Mouse (Mus musculus) left cerebral cortex, postnatal 10 days (tissue): ENCODE data around the gene Ttc9b. TPM values are rescaled to one million over a fixed set of nuclear protein-coding genes. Genes with fewer than 3 reads are reported as not detected.

Experiments
- DNase-seq, 2 experiments: peaks; one replicate each; pipeline ENCODE4 v3.0.0; 2021 to 2022; ENCODE audit warnings: low spot score in 2 of 2, mixed read lengths in 1 of 2; ENCODE audit errors: extremely low spot score in 1 of 2
- intact Hi-C: fragments of 180-260 bp; cut with DNase I; formaldehyde crosslinking; loops from one replicate; pipeline ENCODE4 v1.15.1; 2025
- total RNA-seq, 2 experiments: library from RNA; stranded (reverse); gene quantifications; 2 replicates each; pipeline ENCODE4 v1.2.3; 2021

Gene Ttc9b
- total RNA-seq, 2 experiments from 2014 or later = 139 to 145 TPM

- peak; percentile 94 to 95 for DNase-seq
- intact Hi-C loops = no loop called here
Observed at GRCm38 (mm10) chr7:27674522-27675221, 21.0 kb downstream of the Ttc9b start, which contains the start of gene Map3k10. Map3k10 (minus strand) TSS chr7:27674598.

- DNase-seq = no peak
- intact Hi-C loops = no loop called here
Observed at GRCm38 (mm10) chr7:27675222-27675612, 21.5 kb downstream of the Ttc9b start.

GRCm38 (mm10) chr7:27683218-27683617 is 29.5 kb downstream of the Ttc9b start:
- no peak for DNase-seq
- intact Hi-C loops = no loop called here

GRCm38 (mm10) chr7:27685220-27685619 is 31.5 kb downstream of the Ttc9b start:
- no peak for DNase-seq
- intact Hi-C loops = loop anchor here (5.0 kb wide), 1 partner anchor 42 kb away; no protein-coding TSS in a partner anchor

- intact Hi-C loops = loop anchor here (5.0 kb wide), 1 partner anchor 42 kb away; no protein-coding TSS in a partner anchor
- DNase-seq = no peak
Observed at GRCm38 (mm10) chr7:27685681-27686080, 32.0 kb downstream of the Ttc9b start.

- DNase-seq = no peak
- intact Hi-C loops = loop anchor here (5.0 kb wide), 1 partner anchor 40 kb away; no protein-coding TSS in a partner anchor
Observed at GRCm38 (mm10) chr7:27687043-27687442, 33.3 kb downstream of the Ttc9b start.

GRCm38 (mm10) chr7:27687836-27688235 is 34.1 kb downstream of the Ttc9b start:
- intact Hi-C loops = loop anchor here (5.0 kb wide), 1 partner anchor 39 kb away; no protein-coding TSS in a partner anchor
- no peak for DNase-seq

- DNase-seq = no peak
- intact Hi-C loops = loop anchor here (5.0 kb wide), 1 partner anchor 39 kb away; no protein-coding TSS in a partner anchor
Observed at GRCm38 (mm10) chr7:27688246-27688788, 34.6 kb downstream of the Ttc9b start.

- peak; percentile 94 to 95 for DNase-seq
- intact Hi-C loops = loop anchor here (5.0 kb wide), 1 partner anchor 38 kb away; no protein-coding TSS in a partner anchor
Observed at GRCm38 (mm10) chr7:27688815-27689612, 35.3 kb downstream of the Ttc9b start, which contains the start of gene Zfp607b. Zfp607b (plus strand) TSS chr7:27689340.

- DNase-seq = no peak
- intact Hi-C loops = no loop called here
Observed at GRCm38 (mm10) chr7:27691076-27691475, 37.4 kb downstream of the Ttc9b start.

- intact Hi-C loops = no loop called here
- DNase-seq = no peak
Observed at GRCm38 (mm10) chr7:27696711-27697110, 43.0 kb downstream of the Ttc9b start.

Other genes with a start within 250 kb of the Ttc9b start
- gene Sptbn4, start 206.2 kb upstream of the Ttc9b start, total RNA-seq = 10 to 100 TPM; 89.7 to 99.2 TPM
- gene Blvrb, start 205.9 kb upstream of the Ttc9b start, total RNA-seq = 10 to 100 TPM; 11.8 to 12.7 TPM
- gene Sertad3, start 180.1 kb upstream of the Ttc9b start, total RNA-seq = 1 to 10 TPM; 2.5 to 3.2 TPM
- gene Sertad1, start 167.0 kb upstream of the Ttc9b start, total RNA-seq = 1 to 10 TPM; 6.0 to 7.0 TPM
- 1 to 10 TPM; 1.4 TPM for gene Prx, start 154.6 kb upstream of the Ttc9b start, total RNA-seq
- under 1 TPM; 0.26 to 0.34 TPM for gene Hipk4, start 130.6 kb upstream of the Ttc9b start, total RNA-seq
- gene Pld3, start 100.7 kb upstream of the Ttc9b start, total RNA-seq = 100 to 1,000 TPM; 520 to 550 TPM
- gene 2310022A10Rik, start 100.7 kb upstream of the Ttc9b start, total RNA-seq = 10 to 100 TPM; 23.1 to 26.2 TPM
- 100 to 1,000 TPM in 1 of 2 experiments, 10 to 100 TPM in 1; 92.2 to 103 TPM for gene Akt2, start 62.4 kb upstream of the Ttc9b start, total RNA-seq
- 100 to 1,000 TPM; 220 to 227 TPM for gene Map3k10, start 20.7 kb downstream of the Ttc9b start, total RNA-seq
- 1 to 10 TPM; 8.3 to 9.8 TPM for gene Zfp607b, start 35.4 kb downstream of the Ttc9b start, total RNA-seq
- gene Zfp60, start 77.5 kb downstream of the Ttc9b start, total RNA-seq = 10 to 100 TPM; 35.7 to 38.8 TPM
- 1 to 10 TPM; 6.4 to 8.3 TPM for gene Zfp626, start 153.3 kb downstream of the Ttc9b start, total RNA-seq
- 1 to 10 TPM; 4.0 to 4.6 TPM for gene Zfp59, start 184.7 kb downstream of the Ttc9b start, total RNA-seq
- 1 to 10 TPM; 2.5 to 3.1 TPM for gene Zfp607a, start 203.6 kb downstream of the Ttc9b start, total RNA-seq